Mouse (Mus musculus) ES-Bruce4 (cell line): Measurements from ENCODE around the gene B3galt5.

Experiments used
- CTCF ChIP-seq: IDR thresholded peaks from one replicate; pipeline ENCODE4 v1.8.1; 2011; ENCODE audit warnings: low read depth, low read length
- EP300 ChIP-seq: IDR thresholded peaks from 2 replicates; pipeline ENCODE4 v1.6.1; 2011; ENCODE audit warnings: low read depth, low read length; ENCODE audit not compliant: insufficient read depth
- POLR2A ChIP-seq: IDR thresholded peaks from one replicate; pipeline ENCODE4 v1.8.1; 2011; ENCODE audit warnings: low read length; ENCODE audit not compliant: insufficient read depth

DNA sequence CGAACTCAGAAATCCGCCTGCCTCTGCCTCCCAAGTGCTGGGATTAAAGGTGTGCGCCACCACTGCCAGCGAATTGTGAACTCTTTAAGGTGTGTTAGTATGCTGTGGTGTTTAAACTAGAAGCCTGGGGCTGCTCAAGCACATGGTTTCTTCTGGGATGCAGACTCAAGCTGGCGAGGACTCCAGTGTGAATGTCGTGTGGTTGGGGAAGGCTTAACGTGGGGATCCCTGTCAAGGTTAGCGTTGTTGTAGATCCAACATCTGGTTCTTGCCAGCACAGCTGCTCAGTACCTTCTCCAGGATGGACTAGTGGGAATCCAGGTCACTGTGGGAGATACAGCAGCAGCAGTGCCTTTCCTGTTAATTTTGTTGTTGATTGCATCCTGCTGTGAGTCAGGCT, 3.6 kb upstream of the B3galt5 start:
- TF ChIP-seq CTCF: no peak
- TF ChIP-seq POLR2A: no peak
- no peak for TF ChIP-seq EP300
